Mouse (Mus musculus) olfactory bulb, adult 2 months (tissue): Measurements from ENCODE around the gene Tdp1.

ENCODE experiments used
- CTCF ChIP-seq: fragments of 200-500 bp; IDR thresholded peaks from 2 replicates; pipeline ENCODE4 v1.5.1; 2012; ENCODE audit warnings: low read depth, mild to moderate bottlenecking, low read length, moderate library complexity; ENCODE audit not compliant: insufficient read depth
- POLR2A ChIP-seq: fragments of 200-500 bp; IDR thresholded peaks from 2 replicates; pipeline ENCODE4 v1.6.1; 2012; ENCODE audit warnings: mild to moderate bottlenecking, low read depth, low read length, moderate library complexity; ENCODE audit not compliant: insufficient read depth

- no peak for TF ChIP-seq CTCF
- TF ChIP-seq POLR2A, result no peak
Observed at GRCm38 (mm10) chr12:99960675-99961074, 76.4 kb downstream of the Tdp1 start.
